Mouse (Mus musculus) lung, postnatal 10 days (tissue): ENCODE measurements around the gene Olfr1131.
"Not testable (repeated sequence)": the region's sequence is repeated elsewhere in the genome, so short reads cannot be mapped to it uniquely, and the experiment has no call there.

Experiments
- DNase-seq: peaks from one replicate; pipeline ENCODE4 v3.0.0; 2021

Olfr1131 gene

DNA sequence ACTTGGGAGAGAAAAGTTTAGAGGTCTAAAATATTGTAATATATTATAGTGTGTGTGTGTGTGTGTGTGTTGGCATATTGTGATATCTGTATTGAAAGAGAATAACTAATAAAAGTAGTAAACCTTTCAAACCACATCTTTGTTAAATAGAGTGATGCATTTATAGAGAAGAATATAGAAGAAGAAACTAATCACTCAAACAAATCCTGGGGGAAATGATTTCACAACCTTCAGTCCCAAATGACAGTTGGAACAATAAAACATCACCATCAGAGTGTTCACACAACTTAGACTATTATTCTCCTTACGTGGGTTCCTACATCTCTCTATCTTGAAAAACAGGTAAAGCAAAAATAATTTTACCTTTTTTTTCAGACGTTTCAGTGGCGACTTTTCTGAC, at the start of gene Olfr1131:
TSS of gene Olfr1131 (plus strand) at position 301 of the 400 bp plus-strand sequence.
- DNase-seq = no peak

- not testable (repeated sequence) for DNase-seq
These were observed 21.0 kb upstream of the Olfr1131 start, which contains the start of gene Olfr1130 for GRCm38 (mm10) chr2:87605912-87606311. Gene Olfr1130, plus strand, starts transcription at chr2:87606212.

DNA sequence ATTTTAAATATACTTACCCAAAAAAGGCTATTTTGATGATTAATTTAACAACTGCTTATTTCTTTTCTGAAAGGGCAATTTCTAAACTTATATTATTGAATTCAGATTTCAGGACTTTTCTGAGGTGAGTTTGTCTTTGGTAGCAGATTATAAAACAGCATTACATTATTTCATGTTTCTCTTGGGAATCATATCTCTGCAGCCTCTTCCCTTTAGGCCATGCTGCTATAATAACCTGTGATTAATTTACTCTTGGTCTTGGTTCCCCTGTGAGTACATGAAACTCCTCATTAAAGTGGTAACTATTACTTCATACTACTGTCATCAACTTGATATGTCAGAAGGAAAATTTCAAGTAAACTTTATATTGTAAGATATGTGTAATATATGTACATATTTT, 10.5 kb downstream of the Olfr1131 start, which contains the start of gene Olfr1132:
TSS of gene Olfr1132 (minus strand) at position 101 of the 400 bp plus-strand sequence.
- DNase-seq = no peak

DNA sequence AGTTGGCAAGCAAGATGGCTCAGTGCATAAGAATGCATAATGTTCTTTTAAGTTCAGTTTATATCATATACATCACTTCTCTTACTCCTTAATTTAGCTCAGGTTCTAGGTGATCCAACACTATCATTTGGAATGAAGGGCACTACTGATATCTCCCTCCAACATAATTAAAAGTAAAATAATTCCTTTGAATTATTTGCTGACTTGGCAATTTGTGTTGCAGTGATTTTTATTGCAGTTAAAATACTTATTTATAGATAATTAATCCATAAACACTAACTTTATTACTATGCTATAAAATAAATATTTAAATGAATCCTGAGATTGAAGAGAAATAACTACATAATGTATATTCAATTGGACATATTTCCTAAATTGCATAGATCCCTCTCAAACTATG, 15.5 kb downstream of the Olfr1131 start:
- no peak for DNase-seq

- no peak for DNase-seq
These were observed 20.4 kb downstream of the Olfr1131 start, which contains the start of gene Olfr1133 for GRCm38 (mm10) chr2:87647274-87647673. Gene Olfr1133, minus strand, starts transcription at chr2:87647374.

- no peak for DNase-seq
These were observed 31.5 kb downstream of the Olfr1131 start, which contains the start of gene Olfr1134 for GRCm38 (mm10) chr2:87658360-87658759. Gene Olfr1134, minus strand, starts transcription at chr2:87658460.

GRCm38 (mm10) chr2:87673564-87673963, 46.7 kb downstream of the Olfr1131 start, which contains the start of gene Olfr1135:
Gene Olfr1135, minus strand, starts transcription at chr2:87673664.
- no peak for DNase-seq
